Mouse (Mus musculus): ENCODE measurements around the gene Sbk1. TPM values are rescaled to one million over a fixed set of nuclear protein-coding genes. Genes with fewer than 3 reads are reported as not detected.
"Not testable (repeated sequence)": the region's sequence is repeated elsewhere in the genome, so short reads cannot be mapped to it uniquely, and the experiment has no call there.

Gene Sbk1
- polyA plus RNA-seq, 1 experiment from 2014 or later = 289 TPM

- no peak overlapping the region for H3K4me2 ChIP-seq (ENCODE audit: low read length)
- peaks cover 51% of the 10 kb centered on the region for H3K4me1 ChIP-seq (ENCODE audit: control insufficient read depth, insufficient read depth, low read length)
- ATAC-seq (no peak), DNase-seq (ENCODE audit: low spot score) (no peak)
- H3K27ac ChIP-seq (ENCODE audit: low read depth, low read length) = no peak overlapping the region
- H3K27me3 ChIP-seq (replicated peaks; ENCODE audit: control insufficient read depth, insufficient read depth, low read length) = no peaks in the 10 kb centered on the region
- peaks cover 90% of the 10 kb centered on the region for H3K36me3 ChIP-seq (ENCODE audit: control insufficient read depth, insufficient read depth, low read length)
- 77% methylated on average over 16 of the region's 16 CpGs for WGBS
- no peak overlapping the region for H3K9ac ChIP-seq (ENCODE audit: low read length)
- H3K9me3 ChIP-seq (replicated peaks; ENCODE audit: control insufficient read depth, low read length) = no peaks in the 10 kb centered on the region
- no peak overlapping the region for H3K4me3 ChIP-seq (ENCODE audit: low read depth, low read length)
Measured at GRCm38 (mm10) chr7:126281876-126282682, 9.7 kb downstream of the Sbk1 start.

GRCm38 (mm10) chr7:126282683-126282990, 10.2 kb downstream of the Sbk1 start:
- Histone ChIP-seq H3K4me1 (ENCODE audit: control insufficient read depth, insufficient read depth, low read length) (peaks cover 48% of the 10 kb centered on the region), H3K36me3 (ENCODE audit: control insufficient read depth, insufficient read depth, low read length) (peaks cover 84% of the 10 kb centered on the region)
- WGBS = 76% methylated on average over 7 of the region's 8 CpGs

GRCm38 (mm10) chr7:126284021-126284420, 11.6 kb downstream of the Sbk1 start:
- ATAC-seq = no peak
- no peaks in the 10 kb centered on the region for H3K9me3 ChIP-seq (replicated peaks; ENCODE audit: control insufficient read depth, low read length)
- 96% methylated on average over 5 of the region's 5 CpGs for WGBS

More at GRCm38 (mm10) chr7:126282683-126282990, 10.2 kb downstream of the Sbk1 start:
- H3K4me3 ChIP-seq (ENCODE audit: low read depth, low read length); ATAC-seq; H3K27me3 ChIP-seq (replicated peaks; ENCODE audit: control insufficient read depth, insufficient read depth, low read length); H3K4me2 ChIP-seq (ENCODE audit: low read length); H3K9ac ChIP-seq (ENCODE audit: low read length); H3K9me3 ChIP-seq (replicated peaks; ENCODE audit: control insufficient read depth, low read length); DNase-seq (ENCODE audit: low spot score); H3K27ac ChIP-seq (ENCODE audit: low read depth, low read length): not testable (repeated sequence)

DNA sequence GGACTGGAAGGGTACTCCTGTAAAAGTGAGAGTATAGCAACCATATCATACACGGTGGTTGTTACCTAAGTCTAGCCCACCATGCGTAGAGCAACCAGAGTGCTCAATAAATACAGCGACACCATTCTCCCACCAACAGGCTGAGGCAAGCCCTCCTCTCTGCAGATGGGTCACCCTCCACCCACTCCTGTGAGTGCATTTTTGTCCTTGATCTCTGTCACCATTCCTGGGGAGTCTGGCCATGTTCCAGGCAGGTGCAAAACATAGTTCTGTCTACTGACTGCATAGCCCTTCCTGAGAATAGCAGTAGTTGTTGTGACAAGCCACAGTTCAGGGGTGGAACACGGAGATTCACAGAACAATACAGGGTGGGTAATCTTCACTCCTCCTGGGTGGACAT, 12.0 kb downstream of the Sbk1 start:
- H3K27me3 ChIP-seq (replicated peaks; ENCODE audit: control insufficient read depth, insufficient read depth, low read length) = no peaks in the 10 kb centered on the region
- 0 out of 2 replicates have a peak overlapping the region, but pooled peaks have one; percentile 36 for H3K27ac ChIP-seq (ENCODE audit: low read depth, low read length)
- peaks cover 77% of the 10 kb centered on the region for H3K36me3 ChIP-seq (ENCODE audit: control insufficient read depth, insufficient read depth, low read length)
- H3K4me1 ChIP-seq (ENCODE audit: control insufficient read depth, insufficient read depth, low read length) = peaks cover 49% of the 10 kb centered on the region
- 86% methylated on average over 4 of the region's 4 CpGs for whole genome bisulfite sequencing
- H3K9ac ChIP-seq (ENCODE audit: low read length) = no peak overlapping the region
- ATAC-seq (no peak), DNase-seq (ENCODE audit: low spot score) (no peak)
- H3K9me3 ChIP-seq (replicated peaks; ENCODE audit: control insufficient read depth, low read length) = no peaks in the 10 kb centered on the region
- no peak overlapping the region for H3K4me3 ChIP-seq (ENCODE audit: low read depth, low read length)
- H3K4me2 ChIP-seq (ENCODE audit: low read length) = no peak overlapping the region

More at GRCm38 (mm10) chr7:126284021-126284420, 11.6 kb downstream of the Sbk1 start:
- peaks cover 77% of the 10 kb centered on the region for H3K36me3 ChIP-seq (ENCODE audit: control insufficient read depth, insufficient read depth, low read length)
- no peak overlapping the region for H3K4me3 ChIP-seq (ENCODE audit: low read depth, low read length)
- no peak overlapping the region for H3K9ac ChIP-seq (ENCODE audit: low read length)
- no peak overlapping the region for H3K27ac ChIP-seq (ENCODE audit: low read depth, low read length)
- no peak overlapping the region for H3K4me2 ChIP-seq (ENCODE audit: low read length)
- DNase-seq (ENCODE audit: low spot score) = no peak
- H3K4me1 ChIP-seq (ENCODE audit: control insufficient read depth, insufficient read depth, low read length) = peaks cover 49% of the 10 kb centered on the region
- H3K27me3 ChIP-seq (replicated peaks; ENCODE audit: control insufficient read depth, insufficient read depth, low read length) = no peaks in the 10 kb centered on the region

DNA sequence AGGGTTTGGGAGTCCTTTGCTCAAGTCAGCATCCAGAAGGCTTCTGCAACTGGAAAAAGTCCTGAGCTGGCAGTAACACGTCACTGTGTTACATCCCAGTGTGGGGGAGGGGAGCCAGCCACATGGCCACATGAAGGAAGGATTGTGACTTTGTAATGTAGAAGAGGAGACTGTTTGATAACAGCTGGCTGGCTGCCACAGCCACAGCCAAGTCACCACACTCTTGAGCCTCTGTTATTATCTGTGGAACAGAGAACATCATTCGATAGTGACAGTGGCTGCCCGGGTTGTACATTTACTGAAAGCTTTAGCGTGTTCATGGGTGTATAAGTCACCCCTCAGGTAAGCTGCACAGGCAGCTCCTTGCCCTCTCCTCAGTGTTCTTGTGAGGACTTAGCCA, 12.4 kb downstream of the Sbk1 start:
- Histone ChIP-seq H3K9ac (ENCODE audit: low read length) (no peak overlapping the region), H3K36me3 (ENCODE audit: control insufficient read depth, insufficient read depth, low read length) (peaks cover 77% of the 10 kb centered on the region), H3K27me3 (replicated peaks; ENCODE audit: control insufficient read depth, insufficient read depth, low read length) (no peaks in the 10 kb centered on the region), H3K27ac (ENCODE audit: low read depth, low read length) (no peak overlapping the region; the same call in 1 of the 2 replicates), H3K9me3 (replicated peaks; ENCODE audit: control insufficient read depth, low read length) (no peaks in the 10 kb centered on the region), H3K4me2 (ENCODE audit: low read length) (no peak overlapping the region), H3K4me3 (ENCODE audit: low read depth, low read length) (no peak overlapping the region), H3K4me1 (ENCODE audit: control insufficient read depth, insufficient read depth, low read length) (peaks cover 48% of the 10 kb centered on the region)
- DNase-seq (ENCODE audit: low spot score) (no peak), ATAC-seq (no peak)
- WGBS = 75% methylated on average over 4 of the region's 4 CpGs

DNA sequence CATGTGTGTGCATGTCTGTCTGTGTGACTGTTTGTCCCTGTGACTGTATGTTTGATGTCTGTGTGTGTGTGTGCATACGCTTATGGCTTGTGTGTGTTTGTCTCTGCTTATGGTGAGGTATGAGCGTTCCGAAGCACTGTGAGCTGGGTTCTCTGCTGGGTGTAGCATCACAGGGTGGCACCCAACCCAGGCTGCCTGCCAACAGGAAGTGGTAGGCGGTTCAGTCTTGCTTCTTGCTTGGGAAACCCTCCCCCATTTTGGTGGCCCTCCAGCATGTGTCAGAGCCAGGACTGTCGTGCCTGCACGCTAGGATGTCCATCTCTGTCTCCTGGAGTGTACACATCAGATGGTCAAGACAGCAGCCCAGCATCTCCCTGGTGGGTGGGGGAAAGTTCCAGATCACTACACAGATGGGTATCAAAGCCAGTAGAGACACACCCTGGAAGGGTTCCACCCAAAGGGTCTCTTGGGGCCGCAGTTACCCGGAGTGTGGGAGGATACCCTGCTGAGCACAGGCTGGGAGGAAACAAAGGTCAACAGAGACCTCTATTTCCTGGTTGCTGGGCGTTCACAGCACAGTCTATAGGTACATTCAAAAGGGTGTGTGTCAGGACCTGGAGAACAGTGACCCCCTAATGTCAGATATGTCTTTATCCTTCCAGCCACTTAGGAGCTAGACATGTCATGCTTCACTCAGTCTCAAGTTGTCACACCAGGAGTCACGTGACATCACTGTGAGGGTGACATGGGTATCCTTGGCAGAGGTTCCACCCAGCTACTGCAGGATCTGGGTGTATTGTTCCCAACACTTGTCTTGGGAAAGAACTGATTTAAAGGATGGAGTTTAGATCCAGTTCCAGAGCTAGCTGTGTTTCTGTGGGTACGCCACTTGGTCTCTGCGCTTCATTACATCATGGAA, 13.1 kb downstream of the Sbk1 start:
- DNase-seq (ENCODE audit: low spot score) (no peak), ATAC-seq (no peak)
- peaks cover 47% of the 10 kb centered on the region for H3K4me1 ChIP-seq (ENCODE audit: control insufficient read depth, insufficient read depth, low read length)
- H3K36me3 ChIP-seq (ENCODE audit: control insufficient read depth, insufficient read depth, low read length) = peaks cover 77% of the 10 kb centered on the region
- H3K4me2 ChIP-seq (ENCODE audit: low read length) = no peak overlapping the region
- no peak overlapping the region for H3K27ac ChIP-seq (ENCODE audit: low read depth, low read length)
- H3K27me3 ChIP-seq (replicated peaks; ENCODE audit: control insufficient read depth, insufficient read depth, low read length) = no peaks in the 10 kb centered on the region
- H3K9me3 ChIP-seq (replicated peaks; ENCODE audit: control insufficient read depth, low read length) = no peaks in the 10 kb centered on the region
- H3K4me3 ChIP-seq (ENCODE audit: low read depth, low read length) = no peak overlapping the region
- 80% methylated on average over 12 of the region's 12 CpGs for WGBS
- H3K9ac ChIP-seq (ENCODE audit: low read length) = no peak overlapping the region

- no peak overlapping the region for H3K4me2 ChIP-seq (ENCODE audit: low read length)
- peaks cover 79% of the 10 kb centered on the region for H3K36me3 ChIP-seq (ENCODE audit: control insufficient read depth, insufficient read depth, low read length)
- H3K4me1 ChIP-seq (ENCODE audit: control insufficient read depth, insufficient read depth, low read length) = peaks cover 47% of the 10 kb centered on the region
- no peaks in the 10 kb centered on the region for H3K27me3 ChIP-seq (replicated peaks; ENCODE audit: control insufficient read depth, insufficient read depth, low read length)
- no peak overlapping the region for H3K4me3 ChIP-seq (ENCODE audit: low read depth, low read length)
- H3K9me3 ChIP-seq (replicated peaks; ENCODE audit: control insufficient read depth, low read length) = no peaks in the 10 kb centered on the region
- H3K27ac ChIP-seq (ENCODE audit: low read depth, low read length) = no peak overlapping the region
- 92% methylated on average over 2 of the region's 2 CpGs for WGBS
- DNase-seq (ENCODE audit: low spot score) (no peak), ATAC-seq (no peak)
- no peak overlapping the region for H3K9ac ChIP-seq (ENCODE audit: low read length)
Measured at GRCm38 (mm10) chr7:126286311-126286710, 13.9 kb downstream of the Sbk1 start.

DNA sequence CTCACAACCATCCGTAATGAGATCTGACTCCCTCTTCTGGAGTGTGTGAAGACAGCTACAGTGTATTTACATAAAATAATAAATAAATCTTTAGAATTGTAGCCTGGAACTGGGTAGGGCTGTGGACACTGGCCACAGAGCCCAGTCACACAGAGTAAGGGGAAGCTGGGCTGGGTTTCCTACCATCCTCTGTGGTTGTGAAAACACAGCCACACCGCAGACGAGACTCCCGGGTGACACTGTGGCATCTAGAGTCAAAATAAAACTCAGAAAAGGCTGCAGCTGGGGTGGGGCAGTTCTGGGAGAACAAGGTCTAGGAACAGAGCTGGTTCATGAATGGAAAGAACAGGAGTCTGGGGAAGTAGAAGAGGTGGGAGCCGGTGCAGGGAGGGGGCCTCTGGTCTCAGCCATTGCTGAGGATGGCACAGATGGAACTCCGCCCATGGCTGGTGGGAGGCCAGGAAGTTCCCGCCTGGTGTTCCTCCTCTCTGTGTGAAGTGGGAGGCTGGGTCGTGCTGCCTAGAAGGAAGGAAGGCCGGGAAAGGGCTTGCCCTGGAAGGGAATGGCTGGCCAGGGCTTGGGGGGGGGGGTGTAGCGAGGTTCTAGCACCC, 15.2 kb downstream of the Sbk1 start:
- peaks cover 47% of the 10 kb centered on the region for H3K4me1 ChIP-seq (ENCODE audit: control insufficient read depth, insufficient read depth, low read length)
- H3K27me3 ChIP-seq (replicated peaks; ENCODE audit: control insufficient read depth, insufficient read depth, low read length) = no peaks in the 10 kb centered on the region
- ATAC-seq (peak; percentile 50), DNase-seq (ENCODE audit: low spot score) (peak; percentile 66)
- no peak overlapping the region for H3K4me2 ChIP-seq (ENCODE audit: low read length)
- 0 out of 2 replicates have a peak overlapping the region, but pooled peaks have one; percentile 25 for H3K9ac ChIP-seq (ENCODE audit: low read length)
- 60% methylated on average over 10 of the region's 10 CpGs for WGBS
- peaks cover 79% of the 10 kb centered on the region for H3K36me3 ChIP-seq (ENCODE audit: control insufficient read depth, insufficient read depth, low read length)
- H3K27ac ChIP-seq (ENCODE audit: low read depth, low read length) = peak overlapping the region; percentile 63; the same call in 1 of the 2 replicates
- no peaks in the 10 kb centered on the region for H3K9me3 ChIP-seq (replicated peaks; ENCODE audit: control insufficient read depth, low read length)
- no peak overlapping the region for H3K4me3 ChIP-seq (ENCODE audit: low read depth, low read length)
